Mouse (Mus musculus): ENCODE measurements around the gene Ubxn6. TPM values are rescaled to one million over a fixed set of nuclear protein-coding genes. Genes with fewer than 3 reads are reported as not detected.
"Not testable (repeated sequence)": the region's sequence is repeated elsewhere in the genome, so short reads cannot be mapped to it uniquely, and the experiment has no call there.

The Ubxn6 gene
- polyA plus RNA-seq, 1 experiment from 2014 or later: 84.0 TPM

DNA sequence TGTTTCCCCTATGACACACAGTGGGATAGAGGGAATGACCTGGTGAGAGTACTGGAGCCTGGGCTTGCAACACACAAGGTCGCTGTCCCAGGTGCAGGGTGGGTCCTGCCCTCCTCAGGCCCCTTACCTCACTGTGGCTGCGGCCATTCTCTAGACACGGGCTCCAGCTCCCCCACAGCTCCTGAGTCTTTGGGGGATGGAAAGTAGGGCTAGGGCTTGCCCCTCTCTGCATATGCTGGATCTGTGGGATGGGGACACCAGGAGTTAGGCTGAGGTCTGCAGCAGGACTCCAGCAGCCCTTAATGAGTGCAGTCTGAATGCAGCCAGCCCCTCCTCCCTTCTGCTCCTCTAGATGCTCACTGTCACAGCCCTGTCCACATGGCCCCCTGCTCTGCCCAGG is 37.9 kb upstream of the Ubxn6 start:
- Histone ChIP-seq H3K27me3 (ENCODE audit: control insufficient read depth, insufficient read depth, low read depth, low read length) (no peaks in the 10 kb centered on the region), H3K9ac (ENCODE audit: low read depth, low read length) (no peak overlapping the region), H3K4me3 (ENCODE audit: low read depth, low read length) (no peak overlapping the region), H3K4me2 (ENCODE audit: low read length) (no peak overlapping the region), H3K4me1 (ENCODE audit: control insufficient read depth, insufficient read depth, low read length) (0 out of 2 replicates have a peak, but pooled peaks cover 3% of the 10 kb centered on the region), H3K27ac (ENCODE audit: low read length) (no peak overlapping the region), H3K36me3 (ENCODE audit: control insufficient read depth, insufficient read depth, low read length) (no peaks in the 10 kb centered on the region), H3K9me3 (replicated peaks; ENCODE audit: control insufficient read depth, low read length, poor library complexity, severe bottlenecking) (no peaks in the 10 kb centered on the region)
- ATAC-seq: no peak; the same call in 1 of the 2 replicates
- 73% methylated on average over 3 of the region's 3 CpGs for WGBS

- H3K4me3 ChIP-seq (ENCODE audit: low read depth, low read length): no peak overlapping the region
- H3K27me3 ChIP-seq (ENCODE audit: control insufficient read depth, insufficient read depth, low read depth, low read length): no peaks in the 10 kb centered on the region
- no peak overlapping the region for H3K4me2 ChIP-seq (ENCODE audit: low read length)
- H3K27ac ChIP-seq (ENCODE audit: low read length): no peak overlapping the region
- no peaks in the 10 kb centered on the region for H3K36me3 ChIP-seq (ENCODE audit: control insufficient read depth, insufficient read depth, low read length)
- 43% methylated on average over 5 of the region's 5 CpGs for WGBS
- H3K9me3 ChIP-seq (replicated peaks; ENCODE audit: control insufficient read depth, low read length, poor library complexity, severe bottlenecking): no peaks in the 10 kb centered on the region
- no peaks in the 10 kb centered on the region for H3K4me1 ChIP-seq (ENCODE audit: control insufficient read depth, insufficient read depth, low read length)
- ATAC-seq: no peak
- no peak overlapping the region for H3K9ac ChIP-seq (ENCODE audit: low read depth, low read length)
These were observed 37.0 kb upstream of the Ubxn6 start for GRCm38 (mm10) chr17:56111864-56112263.

- no peak overlapping the region for H3K4me3 ChIP-seq (ENCODE audit: low read depth, low read length)
- H3K9ac ChIP-seq (ENCODE audit: low read depth, low read length): no peak overlapping the region
- H3K27ac ChIP-seq (ENCODE audit: low read length): no peak overlapping the region
- no peak for ATAC-seq
- H3K4me2 ChIP-seq (ENCODE audit: low read length): no peak overlapping the region
- no peaks in the 10 kb centered on the region for H3K36me3 ChIP-seq (ENCODE audit: control insufficient read depth, insufficient read depth, low read length)
- H3K9me3 ChIP-seq (replicated peaks; ENCODE audit: control insufficient read depth, low read length, poor library complexity, severe bottlenecking): no peaks in the 10 kb centered on the region
- WGBS: 64% methylated on average over 1 of the region's 1 CpGs
- H3K4me1 ChIP-seq (ENCODE audit: control insufficient read depth, insufficient read depth, low read length): no peaks in the 10 kb centered on the region
- no peaks in the 10 kb centered on the region for H3K27me3 ChIP-seq (ENCODE audit: control insufficient read depth, insufficient read depth, low read depth, low read length)
These were observed 36.2 kb upstream of the Ubxn6 start for GRCm38 (mm10) chr17:56111021-56111420.

DNA sequence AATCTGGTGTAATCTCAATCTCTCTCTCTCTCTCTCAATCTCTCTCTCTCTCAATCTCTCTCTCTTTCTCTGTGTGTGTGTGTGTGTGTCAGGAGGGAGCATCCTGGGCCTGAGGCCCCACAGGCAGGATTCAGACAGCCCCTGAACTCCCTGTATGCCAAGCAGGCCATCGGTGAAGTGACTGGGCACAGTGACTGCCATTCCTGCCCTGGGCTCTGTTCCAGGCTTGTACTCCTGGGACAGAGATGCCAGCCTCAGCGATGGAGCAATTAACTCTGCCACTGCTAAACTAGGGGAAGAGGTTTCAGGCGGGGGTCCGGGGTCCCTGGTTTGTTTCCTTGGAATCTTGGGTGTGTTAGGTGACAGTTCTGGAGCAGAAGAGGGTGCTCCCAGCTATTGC is 35.7 kb upstream of the Ubxn6 start:
- Histone ChIP-seq H3K36me3 (ENCODE audit: control insufficient read depth, insufficient read depth, low read length) (no peaks in the 10 kb centered on the region), H3K4me1 (ENCODE audit: control insufficient read depth, insufficient read depth, low read length) (no peaks in the 10 kb centered on the region), H3K27ac (ENCODE audit: low read length) (no peak overlapping the region), H3K4me3 (ENCODE audit: low read depth, low read length) (no peak overlapping the region), H3K4me2 (ENCODE audit: low read length) (no peak overlapping the region), H3K27me3 (ENCODE audit: control insufficient read depth, insufficient read depth, low read depth, low read length) (no peaks in the 10 kb centered on the region), H3K9me3 (replicated peaks; ENCODE audit: control insufficient read depth, low read length, poor library complexity, severe bottlenecking) (no peaks in the 10 kb centered on the region), H3K9ac (ENCODE audit: low read depth, low read length) (no peak overlapping the region)
- WGBS: 65% methylated on average over 4 of the region's 4 CpGs
- no peak for ATAC-seq

- Histone ChIP-seq H3K27ac (ENCODE audit: low read length) (no peak within 1 kb of the TSS), H3K4me2 (ENCODE audit: low read length) (no peak within 1 kb of the TSS), H3K4me3 (ENCODE audit: low read depth, low read length) (no peak within 1 kb of the TSS), H3K9me3 (replicated peaks; ENCODE audit: control insufficient read depth, low read length, poor library complexity, severe bottlenecking) (no peaks in the 10 kb centered on the region), H3K9ac (ENCODE audit: low read depth, low read length) (no peak within 1 kb of the TSS), H3K4me1 (ENCODE audit: control insufficient read depth, insufficient read depth, low read length) (no peaks in the 10 kb centered on the region), H3K27me3 (ENCODE audit: control insufficient read depth, insufficient read depth, low read depth, low read length) (no peaks in the 10 kb centered on the region), H3K36me3 (ENCODE audit: control insufficient read depth, insufficient read depth, low read length) (no peaks in the 10 kb centered on the region)
- WGBS: 59% methylated on average over 10 of the region's 10 CpGs
- 0 out of 2 replicates have a peak, but pooled peaks have one; percentile 19 for ATAC-seq
These were observed 34.6 kb upstream of the Ubxn6 start, which contains the start of gene Plin4 for GRCm38 (mm10) chr17:56109219-56110051. TSS of gene Plin4 (minus strand) at chr17:56109803.

- Histone ChIP-seq H3K27me3 (ENCODE audit: control insufficient read depth, insufficient read depth, low read depth, low read length) (no peaks in the 10 kb centered on the region), H3K27ac (ENCODE audit: low read length) (no peak overlapping the region), H3K4me3 (ENCODE audit: low read depth, low read length) (no peak overlapping the region), H3K4me2 (ENCODE audit: low read length) (no peak overlapping the region), H3K36me3 (ENCODE audit: control insufficient read depth, insufficient read depth, low read length) (no peaks in the 10 kb centered on the region), H3K9me3 (replicated peaks; ENCODE audit: control insufficient read depth, low read length, poor library complexity, severe bottlenecking) (no peaks in the 10 kb centered on the region), H3K9ac (ENCODE audit: low read depth, low read length) (no peak overlapping the region), H3K4me1 (ENCODE audit: control insufficient read depth, insufficient read depth, low read length) (no peaks in the 10 kb centered on the region)
- no peak for ATAC-seq
- WGBS: 87% methylated on average over 6 of the region's 6 CpGs
These were observed 33.7 kb upstream of the Ubxn6 start for GRCm38 (mm10) chr17:56108334-56109044.

DNA sequence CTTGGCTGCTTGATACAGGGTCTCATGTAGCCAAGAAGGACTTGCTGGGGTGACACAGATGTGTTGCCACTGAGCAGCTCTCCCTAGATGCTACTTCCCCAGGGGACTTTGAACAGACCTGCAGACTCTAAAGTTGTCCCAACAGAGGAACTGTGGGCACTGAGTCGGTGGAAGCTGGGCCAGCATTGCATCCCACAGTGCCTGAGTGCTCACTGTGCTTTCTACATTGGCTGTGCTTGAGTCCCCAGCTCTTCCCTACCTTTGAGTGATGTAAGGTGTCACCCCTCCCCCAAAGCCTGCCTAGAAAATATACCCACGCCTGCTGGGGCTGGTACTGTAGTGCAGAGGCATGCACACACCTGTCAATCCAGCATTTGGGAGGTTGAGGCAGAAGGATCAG is 32.9 kb upstream of the Ubxn6 start:
- Histone ChIP-seq H3K9ac (ENCODE audit: low read depth, low read length) (no peak overlapping the region), H3K36me3 (ENCODE audit: control insufficient read depth, insufficient read depth, low read length) (no peaks in the 10 kb centered on the region), H3K27ac (ENCODE audit: low read length) (no peak overlapping the region), H3K9me3 (replicated peaks; ENCODE audit: control insufficient read depth, low read length, poor library complexity, severe bottlenecking) (no peaks in the 10 kb centered on the region), H3K27me3 (ENCODE audit: control insufficient read depth, insufficient read depth, low read depth, low read length) (no peaks in the 10 kb centered on the region), H3K4me2 (ENCODE audit: low read length) (no peak overlapping the region), H3K4me1 (ENCODE audit: control insufficient read depth, insufficient read depth, low read length) (no peaks in the 10 kb centered on the region), H3K4me3 (ENCODE audit: low read depth, low read length) (no peak overlapping the region)
- no peak for ATAC-seq
- WGBS: 80% methylated on average over 2 of the region's 2 CpGs

- H3K4me1 ChIP-seq (ENCODE audit: control insufficient read depth, insufficient read depth, low read length): no peaks in the 10 kb centered on the region
- H3K27ac ChIP-seq (ENCODE audit: low read length): no peak overlapping the region
- peaks cover 6% of the 10 kb centered on the region; the same call in 1 of the 2 replicates for H3K36me3 ChIP-seq (ENCODE audit: control insufficient read depth, insufficient read depth, low read length)
- H3K27me3 ChIP-seq (ENCODE audit: control insufficient read depth, insufficient read depth, low read depth, low read length): no peaks in the 10 kb centered on the region
- WGBS: 78% methylated on average over 4 of the region's 4 CpGs
- no peak overlapping the region for H3K4me3 ChIP-seq (ENCODE audit: low read depth, low read length)
- no peak for ATAC-seq
- H3K9me3 ChIP-seq (replicated peaks; ENCODE audit: control insufficient read depth, low read length, poor library complexity, severe bottlenecking): no peaks in the 10 kb centered on the region
- no peak overlapping the region for H3K4me2 ChIP-seq (ENCODE audit: low read length)
- no peak overlapping the region for H3K9ac ChIP-seq (ENCODE audit: low read depth, low read length)
These were observed 32.2 kb upstream of the Ubxn6 start for GRCm38 (mm10) chr17:56106981-56107380.

- H3K9ac ChIP-seq (ENCODE audit: low read depth, low read length); H3K27ac ChIP-seq (ENCODE audit: low read length); ATAC-seq; H3K36me3 ChIP-seq (ENCODE audit: control insufficient read depth, insufficient read depth, low read length); H3K4me2 ChIP-seq (ENCODE audit: low read length); H3K9me3 ChIP-seq (replicated peaks; ENCODE audit: control insufficient read depth, low read length, poor library complexity, severe bottlenecking); H3K4me3 ChIP-seq (ENCODE audit: low read depth, low read length); H3K4me1 ChIP-seq (ENCODE audit: control insufficient read depth, insufficient read depth, low read length); H3K27me3 ChIP-seq (ENCODE audit: control insufficient read depth, insufficient read depth, low read depth, low read length): not testable (repeated sequence)
- 95% methylated on average over 4 of the region's 4 CpGs for WGBS
These were observed 31.6 kb upstream of the Ubxn6 start for GRCm38 (mm10) chr17:56106436-56106835.
